Mouse (Mus musculus) MEL (cell line): Measurements from ENCODE around the gene Slc7a6. TPM values are rescaled to one million over a fixed set of nuclear protein-coding genes. Genes with fewer than 3 reads are reported as not detected.

ENCODE experiments used
- DNase-seq: peaks from one replicate; pipeline ENCODE4 v3.0.0; 2011; ENCODE audit warnings: low read depth, low spot score
- H3K27ac ChIP-seq: 2 replicates; pipeline ENCODE4 v1.5.1; 2012; ENCODE audit warnings: low read depth, mild to moderate bottlenecking, control low read depth, low read length, moderate library complexity; ENCODE audit not compliant: control insufficient read depth
- H3K27me3 ChIP-seq, 2 experiments: fragments of 150-350 bp in 1 of 2; sonication (generic) in 1 of 2; 2 replicates each; pipeline ENCODE4 v1.6.1; 2012; ENCODE audit warnings: low read length in 2 of 2, mild to moderate bottlenecking in 2 of 2, improper control_type of control experiment in 1 of 2, moderate library complexity in 1 of 2; ENCODE audit not compliant: insufficient read depth in 2 of 2, control insufficient read depth in 1 of 2
- H3K36me3 ChIP-seq, 2 experiments: 2 replicates each; pipeline ENCODE4 v1.6.1; 2012 to 2014; ENCODE audit warnings: low read length in 2 of 2, improper control_type of control experiment in 1 of 2, inconsistent platforms in 1 of 2, mild to moderate bottlenecking in 1 of 2; ENCODE audit not compliant: insufficient read depth in 2 of 2, control insufficient read depth in 1 of 2
- H3K4me1 ChIP-seq, 2 experiments: fragments of 150-350 bp in 1 of 2; sonication (generic) in 1 of 2; 2 replicates each; pipeline ENCODE4 v1.6.1; 2012; ENCODE audit warnings: low read length in 2 of 2, improper control_type of control experiment in 1 of 2, mild to moderate bottlenecking in 1 of 2; ENCODE audit not compliant: insufficient read depth in 2 of 2, control insufficient read depth in 1 of 2
- H3K4me3 ChIP-seq, 2 experiments: fragments of 150-350 bp in 1 of 2; sonication (generic) in 1 of 2; 2 replicates each; pipeline ENCODE4 v1.5.1; 2012; ENCODE audit warnings: low read depth in 2 of 2, low read length in 2 of 2, mild to moderate bottlenecking in 2 of 2, moderate library complexity in 2 of 2, control low read depth in 1 of 2, improper control_type of control experiment in 1 of 2; ENCODE audit not compliant: control insufficient read depth in 1 of 2, insufficient read depth in 1 of 2
- H3K79me2 ChIP-seq: 2 replicates; pipeline ENCODE4 v1.6.1; 2012; ENCODE audit warnings: mild to moderate bottlenecking, low read length, moderate library complexity; ENCODE audit not compliant: control insufficient read depth, poor library complexity, insufficient read depth
- H3K9ac ChIP-seq: 2 replicates; pipeline ENCODE4 v1.6.1; 2012; ENCODE audit warnings: low read depth, mild to moderate bottlenecking, control low read depth, low read length, moderate library complexity; ENCODE audit not compliant: control insufficient read depth, poor library complexity, severe bottlenecking
- H3K9me3 ChIP-seq: fragments of 150-350 bp; sonication (generic); replicated peaks from 2 replicates; pipeline ENCODE4 v1.6.1; 2012; ENCODE audit warnings: mild to moderate bottlenecking, low read length, improper control_type of control experiment, moderate library complexity; ENCODE audit not compliant: insufficient read depth
- BHLHE40 ChIP-seq: IDR thresholded peaks from 2 replicates; pipeline ENCODE4 v1.6.1; 2012; ENCODE audit warnings: low read depth, mild to moderate bottlenecking, inconsistent platforms, low read length, improper control_type of control experiment, borderline replicate concordance
- CHD1 ChIP-seq: IDR thresholded peaks from 2 replicates; pipeline ENCODE4 v1.6.1; 2012; ENCODE audit warnings: low read depth, mild to moderate bottlenecking, inconsistent platforms, low read length, improper control_type of control experiment
- EP300 ChIP-seq, 2 experiments: IDR thresholded peaks; 2 replicates each; pipeline ENCODE4 v1.6.1; 2011; ENCODE audit warnings: improper control_type of control experiment in 2 of 2, low read length in 2 of 2, low read depth in 1 of 2, mild to moderate bottlenecking in 1 of 2
- GABPA ChIP-seq: IDR thresholded peaks from 2 replicates; pipeline ENCODE4 v1.6.1; 2012; ENCODE audit warnings: low read depth, mild to moderate bottlenecking, inconsistent platforms, low read length, improper control_type of control experiment, moderate library complexity
- HCFC1 ChIP-seq: IDR thresholded peaks from 2 replicates; pipeline ENCODE4 v1.6.1; 2012; ENCODE audit warnings: low read depth, mild to moderate bottlenecking, inconsistent platforms, low read length, improper control_type of control experiment, moderate library complexity
- KAT2A ChIP-seq: conservative IDR thresholded peaks from 2 replicates; pipeline ENCODE4 v1.6.1; 2012; ENCODE audit warnings: low read depth, low read length, improper control_type of control experiment, inconsistent platforms
- MAX ChIP-seq: IDR thresholded peaks from 2 replicates; pipeline ENCODE4 v1.6.1; 2011; ENCODE audit warnings: low read length, improper control_type of control experiment
- MAZ ChIP-seq: IDR thresholded peaks from 2 replicates; pipeline ENCODE4 v1.6.1; 2012; ENCODE audit warnings: low read depth, mild to moderate bottlenecking, inconsistent platforms, low read length, improper control_type of control experiment
- MEF2A ChIP-seq: IDR thresholded peaks from 2 replicates; pipeline ENCODE4 v1.6.1; 2014; ENCODE audit warnings: low read depth, mild to moderate bottlenecking, inconsistent platforms, low read length, improper control_type of control experiment; ENCODE audit not compliant: poor library complexity, insufficient replicate concordance, severe bottlenecking; ENCODE audit errors: extremely low read depth
- MYC ChIP-seq: IDR thresholded peaks from 2 replicates; pipeline ENCODE4 v1.6.1; 2011; ENCODE audit warnings: low read depth, mild to moderate bottlenecking, low read length, improper control_type of control experiment, moderate library complexity
- NELFE ChIP-seq: IDR thresholded peaks from 2 replicates; pipeline ENCODE4 v1.6.1; 2011; ENCODE audit warnings: low read depth, low read length, improper control_type of control experiment
- NRF1 ChIP-seq: IDR thresholded peaks from 2 replicates; pipeline ENCODE4 v1.6.1; 2014; ENCODE audit warnings: low read depth, mild to moderate bottlenecking, inconsistent platforms, low read length, improper control_type of control experiment, moderate library complexity; ENCODE audit not compliant: poor library complexity, insufficient read depth, severe bottlenecking
- RCOR1 ChIP-seq: IDR thresholded peaks from 2 replicates; pipeline ENCODE4 v1.6.1; 2012; ENCODE audit warnings: low read depth, mild to moderate bottlenecking, inconsistent platforms, low read length, improper control_type of control experiment
- SIN3A ChIP-seq: IDR thresholded peaks from 2 replicates; pipeline ENCODE4 v1.6.1; 2012; ENCODE audit warnings: low read length, improper control_type of control experiment, inconsistent platforms
- SMC3 ChIP-seq: IDR thresholded peaks from 2 replicates; pipeline ENCODE4 v1.6.1; 2011; ENCODE audit warnings: low read depth, low read length, improper control_type of control experiment
- TBP ChIP-seq: IDR thresholded peaks from 2 replicates; pipeline ENCODE4 v1.8.0; 2011; ENCODE audit warnings: low read depth, low read length, improper control_type of control experiment
- ZKSCAN1 ChIP-seq: IDR thresholded peaks from 2 replicates; pipeline ENCODE4 v1.6.1; 2012; ENCODE audit warnings: low read depth, mild to moderate bottlenecking, inconsistent platforms, low read length, improper control_type of control experiment, moderate library complexity
- ZMIZ1 ChIP-seq: IDR thresholded peaks from 2 replicates; pipeline ENCODE4 v1.6.1; 2012; ENCODE audit warnings: low read depth, mild to moderate bottlenecking, inconsistent platforms, low read length, improper control_type of control experiment, moderate library complexity
- polyA plus RNA-seq, 2 experiments: library from polyadenylated mRNA; stranded (reverse) in 1 of 2; unstranded in 1 of 2; fragments of >175 nt in 1 of 2; fragments of >200 nt in 1 of 2; gene quantifications; 2 replicates each; pipeline versions ENCODE4 v1.2.1 to v1.2.4; 2012; ENCODE audit warnings: low replicate concordance in 2 of 2, low read depth in 1 of 2; ENCODE audit not compliant: insufficient read length in 2 of 2, insufficient read depth in 1 of 2, missing spikeins in 1 of 2
- total RNA-seq: library from RNA; depleted of rRNA; stranded (reverse); fragments of 300-350 nt; gene quantifications from 2 replicates; pipeline ENCODE4 v1.2.3, GENCODE M21; 2012

The Slc7a6 gene
- total and polyA plus RNA-seq, 3 experiments = 34.4 to 48.2 TPM; not detected in 1

- peak; percentile 94 for TF ChIP-seq SIN3A
- peak; percentile 83 for TF ChIP-seq HCFC1
- TF ChIP-seq MYC = 0 out of 2 replicates have a peak, but pooled peaks have one; percentile 29
- peak; percentile 69; the same call in 1 of the 2 replicates for TF ChIP-seq TBP
- TF ChIP-seq KAT2A = no peak
- peak; percentile 57; the same call in 1 of the 2 replicates for TF ChIP-seq NELFE
- no peak for TF ChIP-seq ZKSCAN1
- TF ChIP-seq MAX = peak; percentile 40; the same call in 1 of the 2 replicates
- TF ChIP-seq NRF1 = peak; percentile 56; the same call in 1 of the 2 replicates
- peak; percentile 46 to 50; a peak in 2 of 4 replicates for TF ChIP-seq EP300 (IDR thresholded peaks at IDR 0.05; ENCODE audit: low read depth in 1 of 2, low read length in 2 of 2)
- TF ChIP-seq MAZ = peak; percentile 69; the same call in 1 of the 2 replicates
Measured at GRCm38 (mm10) chr8:106149801-106150652, 18.6 kb upstream of the Slc7a6 start, which contains the start of gene Pla2g15 (continued).

- H3K4me1 ChIP-seq = peaks cover 0 to 30% of the 10 kb centered on the region in 2 experiments; a peak in 3 of 4 replicates
- no peaks in the 10 kb centered on the region for H3K9me3 ChIP-seq
- H3K9ac ChIP-seq = peak overlapping the region; percentile 76
- DNase-seq = no peak
- peak overlapping the region; percentile 43 for H3K27ac ChIP-seq
- peaks cover 2% of the 10 kb centered on the region; the same call in 1 of the 2 replicates for H3K79me2 ChIP-seq
- H3K27me3 ChIP-seq = no peaks in the 10 kb centered on the region
- peak overlapping the region; percentile 59 to 87 for H3K4me3 ChIP-seq
- H3K36me3 ChIP-seq = peaks cover 0 to 24% of the 10 kb centered on the region in 2 experiments; a peak in 2 of 4 replicates
- no peak for TF ChIP-seq ZMIZ1
- no peak for TF ChIP-seq MEF2A
- peak; percentile 71; the same call in 1 of the 2 replicates for TF ChIP-seq BHLHE40
- TF ChIP-seq NRF1 = no peak
- no peak for TF ChIP-seq ZKSCAN1
- TF ChIP-seq GABPA = no peak
- TF ChIP-seq CHD1 = no peak
- TF ChIP-seq MYC = 0 out of 2 replicates have a peak, but pooled peaks have one; percentile 13
- no peak for TF ChIP-seq SIN3A
- TF ChIP-seq SMC3 = no peak
- TF ChIP-seq RCOR1 = 0 out of 2 replicates have a peak, but pooled peaks have one; percentile 7
- no peak for TF ChIP-seq HCFC1
Measured at GRCm38 (mm10) chr8:106150653-106151000, 18.0 kb upstream of the Slc7a6 start.
